Mouse (Mus musculus): ENCODE measurements around the gene Ski. TPM values are rescaled to one million over a fixed set of nuclear protein-coding genes. Genes with fewer than 3 reads are reported as not detected.

Ski gene
- polyA plus RNA-seq, 1 experiment from 2014 or later, result 14.3 TPM

DNA sequence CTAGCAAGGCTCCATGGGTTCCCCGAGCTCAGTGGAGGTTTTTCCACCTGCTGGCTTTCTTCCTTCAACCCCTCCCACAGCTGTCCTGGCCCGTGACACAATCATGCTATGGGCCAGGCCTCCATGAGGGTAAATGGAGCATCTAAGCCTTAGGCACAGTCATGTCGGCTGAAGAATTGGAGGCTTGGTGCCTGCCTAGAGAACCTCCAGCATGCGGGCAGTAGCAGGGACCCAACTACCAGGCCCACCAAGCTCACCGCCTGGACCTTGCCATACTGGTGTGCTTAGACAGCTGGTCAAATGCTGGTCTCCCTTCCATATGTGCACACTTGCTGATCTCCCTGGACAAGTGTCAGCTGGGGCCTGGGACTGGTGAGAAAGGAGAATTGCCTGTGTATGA, 3.5 kb upstream of the Ski start:
- H3K4me3 ChIP-seq (replicated peaks; ENCODE audit: low read depth, low read length), result no peak overlapping the region
- H3K27ac ChIP-seq (replicated peaks; ENCODE audit: low read depth, low read length), result no peak overlapping the region
- H3K9me3 ChIP-seq (ENCODE audit: control insufficient read depth, low read length), result no peaks in the 10 kb centered on the region
- H3K9ac ChIP-seq (replicated peaks; ENCODE audit: low read length), result no peak overlapping the region
- H3K36me3 ChIP-seq (ENCODE audit: control insufficient read depth, insufficient read depth, low read length), result no peaks in the 10 kb centered on the region
- no peak overlapping the region for H3K4me2 ChIP-seq (ENCODE audit: low read length)
- DNase-seq (no peak), ATAC-seq (ENCODE audit: low FRiP score, low TSS enrichment) (no peak)
- WGBS, result 74% methylated on average over 5 of the region's 5 CpGs
- no peaks in the 10 kb centered on the region for H3K27me3 ChIP-seq (ENCODE audit: control insufficient read depth, insufficient read depth, low read length)
- H3K4me1 ChIP-seq (ENCODE audit: control insufficient read depth, insufficient read depth, low read length), result peaks cover 11% of the 10 kb centered on the region

DNA sequence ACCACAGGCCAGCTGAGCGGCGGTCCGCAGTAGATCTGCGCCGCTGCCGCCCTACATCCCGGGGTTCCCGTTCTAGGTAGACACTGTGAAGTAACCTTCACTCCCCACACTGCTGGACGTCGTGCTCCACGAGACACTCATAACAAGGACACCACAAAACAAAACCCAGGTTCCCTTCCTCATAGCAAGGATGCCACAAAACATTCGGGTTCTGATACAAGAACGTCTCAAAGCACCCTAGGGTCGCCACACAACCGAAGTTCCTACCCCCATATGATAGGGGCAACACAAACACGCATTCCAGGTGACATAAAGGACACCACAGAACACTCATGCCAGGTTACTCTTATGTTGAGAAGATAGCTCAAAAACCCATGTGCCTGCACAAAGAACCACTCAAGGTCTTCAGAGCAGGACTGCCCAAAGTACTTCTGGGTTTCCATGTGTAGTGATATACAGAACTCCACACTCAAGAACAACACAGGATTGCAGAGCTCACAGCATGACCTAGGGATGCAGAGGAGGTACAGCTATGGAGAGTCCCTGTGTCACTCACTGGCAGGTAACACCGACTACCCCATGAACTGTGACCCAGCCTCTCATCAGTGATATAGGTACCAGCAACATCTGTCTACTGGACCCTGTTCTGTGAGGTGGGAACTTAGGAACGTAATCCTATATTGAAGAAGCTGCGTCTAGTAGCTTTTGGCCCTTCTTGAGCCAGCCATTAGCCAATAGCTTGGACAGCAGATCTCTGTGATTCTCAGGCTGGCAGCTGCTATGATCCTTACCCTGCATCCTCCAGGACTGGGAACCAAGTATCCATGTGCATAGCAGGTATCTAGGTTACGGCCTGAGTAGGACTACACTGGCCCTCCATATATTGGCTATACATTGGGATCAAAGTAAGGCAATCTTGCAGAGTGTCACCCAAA, 1.5 kb upstream of the Ski start:
- DNase-seq (no peak), ATAC-seq (ENCODE audit: low FRiP score, low TSS enrichment) (no peak)
- WGBS, result 33% methylated on average over 20 of the region's 20 CpGs
- Histone ChIP-seq H3K36me3 (ENCODE audit: control insufficient read depth, insufficient read depth, low read length) (no peaks in the 10 kb centered on the region), H3K9ac (replicated peaks; ENCODE audit: low read length) (peak overlapping the region; percentile 94), H3K4me1 (ENCODE audit: control insufficient read depth, insufficient read depth, low read length) (peaks cover 31% of the 10 kb centered on the region), H3K9me3 (ENCODE audit: control insufficient read depth, low read length) (no peaks in the 10 kb centered on the region), H3K27ac (replicated peaks; ENCODE audit: low read depth, low read length) (peak overlapping the region; percentile 93), H3K4me2 (ENCODE audit: low read length) (peak overlapping the region; percentile 78), H3K27me3 (ENCODE audit: control insufficient read depth, insufficient read depth, low read length) (no peaks in the 10 kb centered on the region), H3K4me3 (replicated peaks; ENCODE audit: low read depth, low read length) (peak overlapping the region; percentile 44)

DNA sequence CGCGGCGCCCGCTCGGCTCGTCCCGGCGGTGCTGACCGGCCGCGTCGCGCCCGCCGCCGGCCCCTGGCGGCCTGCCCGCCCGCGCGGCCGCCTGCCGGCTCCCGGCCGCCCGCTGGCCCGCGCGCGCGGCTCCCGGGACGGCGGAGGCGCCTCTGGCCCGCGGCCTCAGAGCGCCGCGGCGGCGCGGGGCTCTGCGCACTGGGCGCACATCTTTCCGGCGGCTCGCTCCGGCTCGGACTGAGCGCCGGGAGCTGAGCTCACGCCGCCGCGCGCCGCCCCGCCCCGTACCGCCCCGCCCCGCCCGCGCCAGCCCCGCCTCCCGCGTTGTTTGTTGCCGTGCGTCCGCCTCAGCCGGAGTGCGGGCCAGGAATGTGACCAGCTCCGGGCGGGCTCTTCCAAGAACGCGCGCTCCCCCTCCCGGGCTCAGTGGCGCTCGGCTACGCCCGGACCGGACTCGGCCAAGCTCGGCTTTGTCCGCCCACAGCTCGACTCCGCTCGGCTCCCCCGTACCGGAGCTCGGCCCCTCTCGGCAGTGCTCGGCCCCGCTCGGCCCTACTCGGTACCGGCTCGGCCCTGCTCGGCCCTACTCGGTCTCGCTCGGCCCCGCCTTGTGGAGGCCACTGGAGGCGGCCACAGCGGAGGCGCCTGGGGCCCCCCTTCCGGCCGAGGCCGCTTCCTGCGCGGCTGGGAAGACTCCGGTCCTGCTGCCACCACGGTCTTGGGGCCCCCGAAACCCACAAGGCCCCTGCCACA, 625 bp upstream of the Ski start:
- H3K27ac ChIP-seq (replicated peaks; ENCODE audit: low read depth, low read length), result peak overlapping the region; percentile 93
- under 1% methylated on average over 67 of the region's 116 CpGs for WGBS
- peak overlapping the region; percentile 100 for H3K4me2 ChIP-seq (ENCODE audit: low read length)
- peak; percentile 99 for DNase-seq
- no peaks in the 10 kb centered on the region for H3K27me3 ChIP-seq (ENCODE audit: control insufficient read depth, insufficient read depth, low read length)
- H3K9me3 ChIP-seq (ENCODE audit: control insufficient read depth, low read length), result no peaks in the 10 kb centered on the region
- peak overlapping the region; percentile 44 for H3K4me3 ChIP-seq (replicated peaks; ENCODE audit: low read depth, low read length)
- peak overlapping the region; percentile 94 for H3K9ac ChIP-seq (replicated peaks; ENCODE audit: low read length)
- peaks cover 39% of the 10 kb centered on the region for H3K4me1 ChIP-seq (ENCODE audit: control insufficient read depth, insufficient read depth, low read length)
- ATAC-seq (ENCODE audit: low FRiP score, low TSS enrichment), result peak; percentile 99
- H3K36me3 ChIP-seq (ENCODE audit: control insufficient read depth, insufficient read depth, low read length), result no peaks in the 10 kb centered on the region

DNA sequence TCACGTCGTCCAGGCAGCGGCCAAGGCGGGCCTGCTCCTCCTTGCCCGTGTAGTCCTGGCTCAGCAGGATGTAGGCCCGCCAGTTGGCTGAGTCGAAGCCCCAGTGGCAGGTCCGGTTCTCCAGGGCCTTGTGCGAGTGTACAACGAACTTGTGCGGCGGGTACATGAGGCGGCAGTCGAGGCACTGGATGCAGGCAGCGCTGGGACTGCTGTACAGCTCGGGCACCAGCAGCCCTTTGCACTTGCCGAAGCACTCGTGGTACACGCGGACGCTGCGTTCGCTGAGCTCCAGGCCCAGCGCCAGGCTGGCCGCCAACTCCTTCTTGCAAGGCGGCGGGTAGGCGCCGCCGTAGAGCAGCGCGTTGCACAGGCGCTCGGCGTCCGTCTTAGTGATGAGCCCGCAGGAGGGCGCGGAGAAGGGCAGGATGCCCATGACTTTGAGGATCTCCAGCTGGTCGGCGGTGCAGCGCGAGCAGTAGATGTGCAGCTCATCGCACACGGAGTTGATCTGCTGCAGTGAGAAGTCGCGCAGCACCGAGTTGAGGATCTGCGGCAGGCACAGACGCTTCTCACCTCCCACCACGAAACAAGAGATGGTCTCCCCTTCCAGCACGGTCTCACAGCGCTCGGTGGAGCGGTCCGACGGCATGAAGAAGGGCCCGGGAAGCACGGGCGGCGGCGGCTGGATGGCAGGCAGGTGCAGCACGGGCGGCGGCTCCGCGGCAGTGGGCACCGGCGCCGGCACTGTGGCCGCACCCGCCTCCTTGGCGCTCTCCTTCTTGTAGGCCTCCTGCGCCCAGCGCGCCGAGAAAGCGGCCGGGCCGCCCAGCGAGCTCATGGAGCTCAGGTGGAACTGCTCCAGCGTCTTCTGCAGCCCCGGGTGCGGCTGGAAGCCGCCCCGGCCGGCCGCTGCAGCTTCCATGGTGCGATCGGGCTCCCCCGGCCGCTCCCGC, 517 bp downstream of the Ski start:
- Histone ChIP-seq H3K27me3 (ENCODE audit: control insufficient read depth, insufficient read depth, low read length) (no peaks in the 10 kb centered on the region), H3K36me3 (ENCODE audit: control insufficient read depth, insufficient read depth, low read length) (no peaks in the 10 kb centered on the region), H3K4me3 (replicated peaks; ENCODE audit: low read depth, low read length) (peak overlapping the region; percentile 82), H3K4me1 (ENCODE audit: control insufficient read depth, insufficient read depth, low read length) (peaks cover 49% of the 10 kb centered on the region), H3K27ac (replicated peaks; ENCODE audit: low read depth, low read length) (peak overlapping the region; percentile 93), H3K9me3 (ENCODE audit: control insufficient read depth, low read length) (no peaks in the 10 kb centered on the region), H3K9ac (replicated peaks; ENCODE audit: low read length) (peak overlapping the region; percentile 94), H3K4me2 (ENCODE audit: low read length) (peak overlapping the region; percentile 100)
- under 1% methylated on average over 93 of the region's 93 CpGs for WGBS
- no peak for ATAC-seq (ENCODE audit: low FRiP score, low TSS enrichment)
- DNase-seq, result peak; percentile 85

DNA sequence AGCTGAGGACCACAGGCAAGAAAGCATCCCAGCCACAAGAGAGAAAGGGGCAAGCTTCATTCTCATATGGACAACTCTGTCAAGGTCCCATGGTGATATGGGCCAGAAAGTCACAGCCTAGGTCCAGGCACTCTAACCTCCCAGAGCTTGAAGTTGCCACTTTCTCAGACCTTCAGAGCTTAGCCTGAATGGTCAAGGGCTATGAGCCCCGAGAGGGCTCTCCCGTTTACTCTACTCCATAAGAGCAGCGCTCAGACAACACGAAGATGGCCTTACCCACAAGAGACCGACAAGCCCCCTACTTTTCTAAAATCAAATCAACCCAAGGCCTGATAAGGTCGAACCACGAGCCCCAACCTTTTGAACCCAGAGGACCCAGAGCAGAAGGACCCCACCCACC, 1.3 kb downstream of the Ski start:
- Histone ChIP-seq H3K4me2 (ENCODE audit: low read length) (peak overlapping the region; percentile 100), H3K9me3 (ENCODE audit: control insufficient read depth, low read length) (no peaks in the 10 kb centered on the region), H3K9ac (replicated peaks; ENCODE audit: low read length) (peak overlapping the region; percentile 94), H3K36me3 (ENCODE audit: control insufficient read depth, insufficient read depth, low read length) (no peaks in the 10 kb centered on the region), H3K4me1 (ENCODE audit: control insufficient read depth, insufficient read depth, low read length) (peaks cover 57% of the 10 kb centered on the region), H3K4me3 (replicated peaks; ENCODE audit: low read depth, low read length) (peak overlapping the region; percentile 82), H3K27me3 (ENCODE audit: control insufficient read depth, insufficient read depth, low read length) (no peaks in the 10 kb centered on the region), H3K27ac (replicated peaks; ENCODE audit: low read depth, low read length) (peak overlapping the region; percentile 93)
- 5% methylated on average over 7 of the region's 7 CpGs for WGBS
- DNase-seq (no peak), ATAC-seq (ENCODE audit: low FRiP score, low TSS enrichment) (no peak)

DNA sequence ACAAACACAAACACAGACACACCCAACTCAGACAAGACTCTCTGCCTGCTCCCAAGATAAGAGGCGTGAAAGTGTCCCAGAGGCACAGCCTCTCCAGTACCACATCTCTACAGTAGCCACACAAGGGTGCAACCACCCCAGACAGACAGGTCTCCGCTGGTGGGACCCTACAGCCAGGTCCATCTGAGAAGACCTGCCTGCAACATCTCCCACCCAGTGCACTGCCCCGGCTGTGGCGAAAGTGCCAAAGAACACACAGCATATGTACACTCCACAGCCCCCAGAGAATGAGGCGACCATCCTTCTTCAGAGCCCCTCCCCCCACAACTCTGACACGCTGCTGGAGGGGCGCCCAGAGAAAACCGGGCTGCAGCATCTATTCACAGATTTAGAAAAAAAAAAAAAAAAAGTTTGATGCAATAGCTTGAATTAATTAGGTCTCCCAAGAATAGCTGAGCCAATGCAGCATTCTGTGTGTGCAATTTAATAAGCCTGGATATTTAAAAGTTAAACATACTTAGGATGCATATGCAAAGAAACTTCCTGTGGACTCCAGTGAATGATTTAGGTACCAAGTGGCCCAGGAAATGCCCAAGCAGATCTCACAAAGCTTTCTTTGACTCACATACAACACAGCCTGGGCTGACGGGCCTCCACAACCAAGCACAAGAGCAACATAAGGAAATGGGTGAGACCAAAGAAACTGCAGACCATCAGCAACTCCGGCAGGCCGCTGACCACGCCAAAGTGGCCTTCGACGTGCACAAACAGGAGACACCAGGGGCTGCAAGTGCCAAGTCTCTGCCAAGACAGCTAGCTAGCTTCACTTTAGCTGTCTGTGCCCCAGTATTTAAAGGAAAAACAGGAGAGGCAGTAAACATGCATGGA, 1.9 kb downstream of the Ski start:
- 4% methylated on average over 14 of the region's 14 CpGs for WGBS
- ATAC-seq (ENCODE audit: low FRiP score, low TSS enrichment) (no peak), DNase-seq (peak; percentile 73)
- peak overlapping the region; percentile 82 for H3K4me3 ChIP-seq (replicated peaks; ENCODE audit: low read depth, low read length)
- H3K9ac ChIP-seq (replicated peaks; ENCODE audit: low read length), result peak overlapping the region; percentile 94
- H3K27me3 ChIP-seq (ENCODE audit: control insufficient read depth, insufficient read depth, low read length), result no peaks in the 10 kb centered on the region
- H3K27ac ChIP-seq (replicated peaks; ENCODE audit: low read depth, low read length), result peak overlapping the region; percentile 41
- H3K36me3 ChIP-seq (ENCODE audit: control insufficient read depth, insufficient read depth, low read length), result no peaks in the 10 kb centered on the region
- H3K9me3 ChIP-seq (ENCODE audit: control insufficient read depth, low read length), result no peaks in the 10 kb centered on the region
- H3K4me1 ChIP-seq (ENCODE audit: control insufficient read depth, insufficient read depth, low read length), result peaks cover 63% of the 10 kb centered on the region
- peak overlapping the region; percentile 100 for H3K4me2 ChIP-seq (ENCODE audit: low read length)

DNA sequence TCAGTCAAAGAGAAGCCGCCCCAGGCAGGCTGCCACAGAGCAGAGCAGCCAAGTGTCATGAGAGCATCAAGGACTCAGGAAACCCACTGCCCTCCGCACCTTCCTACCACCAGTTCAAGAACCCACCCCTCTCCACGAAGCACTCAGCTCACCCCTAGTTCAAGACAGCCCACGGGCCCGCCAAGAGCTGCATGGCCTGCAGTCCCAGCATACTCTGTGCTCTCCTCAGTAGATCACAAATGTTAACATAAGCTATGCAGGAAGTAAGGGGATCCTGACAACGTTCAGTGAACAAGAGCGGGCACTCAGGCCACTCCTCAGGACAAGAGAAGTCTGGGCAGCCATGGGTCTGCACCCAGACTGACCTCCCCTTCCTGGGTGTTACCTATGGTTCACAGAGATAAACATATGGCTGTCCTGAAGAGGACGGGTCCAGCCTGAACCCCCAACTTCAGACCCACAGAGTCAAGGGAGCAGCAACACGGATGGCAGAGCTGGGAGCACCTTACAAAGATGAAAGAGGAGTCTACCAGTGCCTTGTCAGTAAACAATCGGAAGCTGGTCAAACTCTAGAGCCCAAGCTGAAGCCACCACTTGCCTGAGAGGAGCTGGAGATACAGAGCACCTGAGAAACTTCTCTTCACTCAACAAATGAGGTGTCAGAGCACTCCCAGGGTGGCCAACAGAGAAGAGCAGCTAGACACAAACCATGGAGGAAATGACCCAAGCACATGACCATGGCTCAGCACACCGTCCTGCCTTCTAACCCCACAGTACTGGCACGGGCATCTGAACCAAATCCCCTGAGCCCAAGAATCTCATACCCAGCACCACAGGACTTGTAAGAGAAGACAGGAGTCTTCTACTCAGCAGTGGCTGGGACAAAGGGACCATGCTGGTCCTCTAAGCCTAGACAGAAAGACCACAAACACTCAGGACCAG, 2.9 kb downstream of the Ski start:
- H3K36me3 ChIP-seq (ENCODE audit: control insufficient read depth, insufficient read depth, low read length), result no peaks in the 10 kb centered on the region

More for the DNA sequence above, 2.9 kb downstream of the Ski start:
- Histone ChIP-seq H3K27ac (replicated peaks; ENCODE audit: low read depth, low read length) (no peak overlapping the region), H3K9me3 (ENCODE audit: control insufficient read depth, low read length) (no peaks in the 10 kb centered on the region), H3K27me3 (ENCODE audit: control insufficient read depth, insufficient read depth, low read length) (no peaks in the 10 kb centered on the region), H3K9ac (replicated peaks; ENCODE audit: low read length) (peak overlapping the region; percentile 94), H3K4me2 (ENCODE audit: low read length) (peak overlapping the region; percentile 100), H3K4me3 (replicated peaks; ENCODE audit: low read depth, low read length) (peak overlapping the region; percentile 82), H3K4me1 (ENCODE audit: control insufficient read depth, insufficient read depth, low read length) (peaks cover 68% of the 10 kb centered on the region)
- DNase-seq (no peak), ATAC-seq (ENCODE audit: low FRiP score, low TSS enrichment) (no peak)
- WGBS, result 62% methylated on average over 12 of the region's 12 CpGs
